Mouse (Mus musculus) right cerebral cortex, postnatal 14 days (tissue): ENCODE measurements around the gene Crp.

Experiments
- DNase-seq: peaks from one replicate; pipeline ENCODE4 v3.0.0; 2022

Crp gene

GRCm38 (mm10) chr1:172751241-172751640, 53.4 kb downstream of the Crp start:
- no peak for DNase-seq

- DNase-seq, result no peak
These were observed 57.3 kb downstream of the Crp start for GRCm38 (mm10) chr1:172755151-172755550.

GRCm38 (mm10) chr1:172759525-172759924, 61.7 kb downstream of the Crp start:
- no peak for DNase-seq

- DNase-seq, result no peak
These were observed 81.3 kb downstream of the Crp start for GRCm38 (mm10) chr1:172779195-172779594.

- no peak for DNase-seq
These were observed 87.5 kb downstream of the Crp start for GRCm38 (mm10) chr1:172785322-172785721.

GRCm38 (mm10) chr1:172785886-172786285, 88.0 kb downstream of the Crp start:
- DNase-seq, result no peak

GRCm38 (mm10) chr1:172828975-172829374, 131.1 kb downstream of the Crp start:
- DNase-seq, result no peak

GRCm38 (mm10) chr1:172847044-172847761, 149.3 kb downstream of the Crp start:
- DNase-seq, result no peak

- no peak for DNase-seq
These were observed 150.3 kb downstream of the Crp start for GRCm38 (mm10) chr1:172848171-172848570.

- DNase-seq, result no peak
These were observed 177.4 kb downstream of the Crp start for GRCm38 (mm10) chr1:172875265-172875664.

GRCm38 (mm10) chr1:172876675-172877074, 178.8 kb downstream of the Crp start:
- DNase-seq, result no peak
